Mouse (Mus musculus) cortical plate, adult 2 months (tissue): ENCODE results near the gene 1700001C19Rik. TPM values are rescaled to one million over a fixed set of nuclear protein-coding genes. Genes with fewer than 3 reads are reported as not detected.
A peak's percentile ranks its signal among the peaks of the same experiment; 100 is the strongest.
"Not testable (repeated sequence)": the region's sequence is repeated elsewhere in the genome, so short reads cannot be mapped to it uniquely, and the experiment has no call there.

Source experiments
- H3K27ac ChIP-seq: fragments of 200-500 bp; 2 replicates; pipeline ENCODE4 v1.5.1; 2012; ENCODE audit warnings: low read length, control low read depth, inconsistent platforms; ENCODE audit not compliant: insufficient read depth
- H3K4me1 ChIP-seq: fragments of 200-500 bp; 2 replicates; pipeline ENCODE4 v1.6.1; 2011; ENCODE audit warnings: low read length; ENCODE audit not compliant: control insufficient read depth, insufficient read depth
- H3K4me3 ChIP-seq: fragments of 200-500 bp; 2 replicates; pipeline ENCODE4 v1.5.1; 2011; ENCODE audit warnings: mild to moderate bottlenecking, low read length, control low read depth; ENCODE audit not compliant: insufficient read depth
- CTCF ChIP-seq: fragments of 200-500 bp; IDR thresholded peaks from 2 replicates; pipeline ENCODE4 v1.5.1; 2011; ENCODE audit warnings: mild to moderate bottlenecking, control low read depth, low read length; ENCODE audit not compliant: insufficient read depth; ENCODE audit errors: extremely low read depth
- POLR2A ChIP-seq: fragments of 200-500 bp; IDR thresholded peaks from 2 replicates; pipeline ENCODE4 v1.6.1; 2011; ENCODE audit warnings: mild to moderate bottlenecking, low read length, control low read depth; ENCODE audit not compliant: insufficient read depth; ENCODE audit errors: extremely low read depth
- polyA plus RNA-seq: library from polyadenylated mRNA; depleted of rRNA; stranded (reverse); fragments of >200 nt; gene quantifications from 2 replicates; pipeline ENCODE4 v1.2.3, GENCODE M21; 2012

Gene 1700001C19Rik
- polyA plus RNA-seq, 1 experiment, result 0.33 TPM

- Histone ChIP-seq H3K27ac (no peak overlapping the region), H3K4me1 (no peaks in the 10 kb centered on the region), H3K4me3 (no peak overlapping the region)
- TF ChIP-seq CTCF (no peak), POLR2A (no peak)
Measured at GRCm38 (mm10) chr17:47439396-47440028, 2.3 kb upstream of the 1700001C19Rik start.

- Histone ChIP-seq H3K27ac (no peak overlapping the region), H3K4me3 (no peak overlapping the region), H3K4me1 (no peaks in the 10 kb centered on the region)
- no peak for TF ChIP-seq CTCF
- TF ChIP-seq POLR2A, result no peak
Measured at GRCm38 (mm10) chr17:47438611-47439010, 1.4 kb upstream of the 1700001C19Rik start.

- Histone ChIP-seq H3K4me1 (no peaks in the 10 kb centered on the region), H3K27ac (no peak within 1 kb of the TSS), H3K4me3 (peak within 1 kb of the TSS; percentile 29; the same call in 1 of the 2 replicates)
- TF ChIP-seq POLR2A, result no peak
- TF ChIP-seq CTCF, result no peak
Measured at GRCm38 (mm10) chr17:47436156-47436906, 845 bp downstream of the 1700001C19Rik start, which contains the start of gene AI661453. AI661453 (plus strand) TSS chr17:47436615.

GRCm38 (mm10) chr17:47430815-47431214 is 6.4 kb downstream of the 1700001C19Rik start:
- TF ChIP-seq CTCF (0 out of 2 replicates have a peak, but pooled peaks have one; percentile 1), POLR2A (no peak)
- H3K27ac ChIP-seq, result no peak overlapping the region

GRCm38 (mm10) chr17:47428831-47429304 is 8.3 kb downstream of the 1700001C19Rik start:
- TF ChIP-seq CTCF (no peak), POLR2A (no peak)
- Histone ChIP-seq H3K4me3 (no peak overlapping the region), H3K27ac (no peak overlapping the region), H3K4me1 (no peaks in the 10 kb centered on the region)

More at GRCm38 (mm10) chr17:47430815-47431214, 6.4 kb downstream of the 1700001C19Rik start:
- Histone ChIP-seq H3K4me3 (no peak overlapping the region), H3K4me1 (no peaks in the 10 kb centered on the region)

GRCm38 (mm10) chr17:47427316-47427715 is 9.9 kb downstream of the 1700001C19Rik start:
- Histone ChIP-seq H3K27ac (no peak overlapping the region), H3K4me3 (no peak overlapping the region), H3K4me1 (no peaks in the 10 kb centered on the region)
- no peak for TF ChIP-seq CTCF

- Histone ChIP-seq H3K4me3 (no peak overlapping the region), H3K27ac (no peak overlapping the region), H3K4me1 (no peaks in the 10 kb centered on the region)
- no peak for TF ChIP-seq POLR2A
Measured at GRCm38 (mm10) chr17:47424186-47424585, 13.0 kb downstream of the 1700001C19Rik start.

GRCm38 (mm10) chr17:47422616-47423015 is 14.6 kb downstream of the 1700001C19Rik start:
- not testable (repeated sequence) for H3K4me1 ChIP-seq, H3K27ac ChIP-seq, H3K4me3 ChIP-seq

GRCm38 (mm10) chr17:47421566-47421965 is 15.6 kb downstream of the 1700001C19Rik start:
- no peak overlapping the region for H3K27ac ChIP-seq
- H3K4me3 ChIP-seq, result no peak overlapping the region
- TF ChIP-seq POLR2A (no peak), CTCF (no peak)
- H3K4me1 ChIP-seq, result no peaks in the 10 kb centered on the region

DNA sequence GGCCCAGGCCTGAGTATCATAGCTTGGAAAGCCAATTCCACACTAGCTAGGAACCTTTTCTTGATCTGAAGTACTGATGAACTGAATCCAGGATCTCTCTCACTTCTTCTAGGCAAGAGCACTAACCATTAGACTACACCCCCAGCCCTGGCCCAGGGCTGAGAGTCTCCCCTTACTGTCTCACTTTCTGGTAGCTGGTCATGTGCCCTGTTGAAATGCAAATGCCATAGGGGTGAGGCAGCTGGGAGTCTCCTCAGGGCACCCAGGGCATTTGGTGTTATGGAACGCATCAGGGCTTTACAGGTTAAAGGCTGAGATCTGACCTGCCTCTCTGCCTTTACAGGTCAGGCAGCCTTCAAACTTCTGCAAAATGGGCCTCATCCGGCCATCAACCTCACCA is 17.0 kb downstream of the 1700001C19Rik start:
- H3K4me1 ChIP-seq, result no peaks in the 10 kb centered on the region
- H3K4me3 ChIP-seq, result no peak overlapping the region
- no peak overlapping the region for H3K27ac ChIP-seq
- TF ChIP-seq POLR2A (no peak), CTCF (no peak)

DNA sequence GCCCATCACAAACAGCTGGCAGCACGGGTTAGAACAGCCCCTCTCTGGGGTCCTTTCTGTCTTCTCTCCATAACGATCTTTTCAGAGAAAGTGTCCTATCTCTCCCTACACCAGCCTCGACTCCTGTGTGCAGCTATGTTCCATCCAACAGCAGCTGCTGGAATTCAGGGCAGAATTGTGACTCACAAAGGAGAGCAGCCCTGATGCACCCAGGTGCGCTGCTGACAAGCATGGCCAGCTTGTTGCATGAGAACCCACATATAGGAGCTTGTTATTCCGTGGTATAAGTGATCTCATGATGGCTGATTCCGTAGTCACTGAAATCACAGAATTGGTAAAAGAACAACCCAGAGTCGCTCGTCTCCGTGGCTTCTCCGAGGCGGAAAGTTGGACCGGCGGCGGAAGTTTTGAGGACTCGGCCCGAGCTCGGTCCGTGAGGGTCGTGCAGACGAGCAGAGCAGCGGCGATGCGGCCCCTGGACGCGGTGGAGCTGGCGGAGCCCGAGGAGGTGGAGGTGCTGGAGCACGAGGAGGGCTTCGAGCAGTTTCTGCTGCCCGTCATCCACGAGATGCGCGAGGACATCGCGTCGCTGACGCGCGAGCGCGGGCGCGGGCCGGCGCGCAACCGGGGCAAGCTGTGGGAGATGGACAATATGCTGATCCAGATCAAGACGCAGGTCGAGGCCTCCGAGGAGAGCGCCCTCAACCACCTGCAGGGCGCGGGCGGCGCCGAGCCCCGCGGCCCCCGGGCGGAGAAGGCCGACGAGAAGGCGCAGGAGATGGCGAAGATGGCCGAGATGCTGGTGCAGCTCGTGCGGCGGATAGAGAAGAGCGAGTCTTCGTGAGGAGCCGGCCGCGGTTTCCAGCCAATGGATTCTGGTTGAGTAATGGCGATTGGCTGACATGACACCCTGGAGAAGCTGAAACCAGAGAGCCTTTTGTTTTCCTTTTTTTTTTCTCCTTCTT is 27.0 kb downstream of the 1700001C19Rik start:
- H3K4me3 ChIP-seq, H3K4me1 ChIP-seq, H3K27ac ChIP-seq: not testable (repeated sequence)
